Mouse (Mus musculus): ENCODE data around the gene Csad.

GRCm38 (mm10) chr15:102224186-102224991 lies 19.9 kb upstream of the Csad start:
- no peak; the same call in 1 of the 2 replicates for TF ChIP-seq CTCF (IDR thresholded peaks at IDR 0.05)
- TF ChIP-seq EP300 (IDR thresholded peaks at IDR 0.05; ENCODE audit: insufficient read depth, low read depth, low read length): no peak
